Mouse (Mus musculus): ENCODE measurements around the gene Med24. TPM values are rescaled to one million over a fixed set of nuclear protein-coding genes. Genes with fewer than 3 reads are reported as not detected.
"Not testable (repeated sequence)": the region's sequence is repeated elsewhere in the genome, so short reads cannot be mapped to it uniquely, and the experiment has no call there.

Gene Med24
- polyA plus RNA-seq, 1 experiment, result 13.2 TPM

GRCm38 (mm10) chr11:98713703-98714102 lies 15.5 kb downstream of the Med24 start:
- Histone ChIP-seq H3K4me3 (replicated peaks) (no peak overlapping the region), H3K9me3 (ENCODE audit: control insufficient read depth, low read length) (no peaks in the 10 kb centered on the region), H3K36me3 (ENCODE audit: control insufficient read depth) (peaks cover 96% of the 10 kb centered on the region), H3K4me1 (ENCODE audit: control insufficient read depth) (peaks cover 28% of the 10 kb centered on the region), H3K27me3 (ENCODE audit: control insufficient read depth) (no peaks in the 10 kb centered on the region)
- TF ChIP-seq GATA1 (IDR thresholded peaks at IDR 0.05; ENCODE audit: low read length), result no peak
- TF ChIP-seq TAL1 (IDR thresholded peaks at IDR 0.05; ENCODE audit: low read length), result no peak

DNA sequence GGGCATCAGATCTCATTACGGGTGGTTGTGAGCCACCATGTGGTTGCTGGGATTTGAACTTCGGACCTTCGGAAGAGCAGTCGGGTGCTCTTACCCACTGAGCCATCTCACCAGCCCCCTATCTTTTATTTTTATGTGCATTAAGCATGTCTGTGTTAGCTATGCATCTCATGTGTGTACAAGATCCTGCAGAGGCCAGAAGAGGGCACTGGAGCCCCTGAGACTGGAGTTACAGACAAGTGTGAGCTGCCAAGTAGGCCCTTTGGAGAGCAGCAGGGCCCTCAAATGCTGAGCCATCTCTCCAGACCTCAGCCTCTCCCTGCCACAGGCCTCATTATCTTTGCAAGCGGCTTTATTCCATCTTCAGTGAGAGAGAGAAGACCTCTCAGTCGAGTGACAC lies 17.2 kb downstream of the Med24 start:
- Histone ChIP-seq H3K36me3 (ENCODE audit: control insufficient read depth) (peaks cover 96% of the 10 kb centered on the region), H3K4me1 (ENCODE audit: control insufficient read depth) (peaks cover 21% of the 10 kb centered on the region)
- H3K27me3 ChIP-seq (ENCODE audit: control insufficient read depth); H3K4me3 ChIP-seq (replicated peaks); H3K9me3 ChIP-seq (ENCODE audit: control insufficient read depth, low read length): not testable (repeated sequence)

DNA sequence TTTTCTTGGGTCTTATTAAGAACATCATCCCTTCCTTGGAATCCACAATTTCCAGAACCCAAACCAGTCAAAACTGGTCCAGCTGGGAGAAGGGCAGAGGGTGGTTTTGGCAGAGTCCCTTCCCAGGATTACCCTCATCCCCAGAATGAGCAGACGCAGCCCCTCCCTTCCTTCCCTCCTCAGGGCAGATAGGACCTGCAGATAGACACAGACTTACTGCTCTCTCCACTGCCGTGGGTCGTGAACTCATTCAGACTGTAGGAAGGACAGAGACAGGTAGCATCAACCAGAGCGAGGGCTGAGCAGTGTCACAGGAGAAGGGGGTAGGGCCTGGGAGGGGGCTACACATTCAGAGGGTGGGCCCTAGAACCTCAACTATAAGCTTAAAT lies 18.2 kb downstream of the Med24 start:
- no peak for TF ChIP-seq TAL1 (IDR thresholded peaks at IDR 0.05; ENCODE audit: low read length)
- no peak for TF ChIP-seq GATA1 (IDR thresholded peaks at IDR 0.05; ENCODE audit: low read length)
- Histone ChIP-seq H3K9me3 (ENCODE audit: control insufficient read depth, low read length) (no peaks in the 10 kb centered on the region), H3K4me1 (ENCODE audit: control insufficient read depth) (peaks cover 21% of the 10 kb centered on the region), H3K36me3 (ENCODE audit: control insufficient read depth) (peaks cover 96% of the 10 kb centered on the region), H3K4me3 (replicated peaks) (no peak overlapping the region), H3K27me3 (ENCODE audit: control insufficient read depth) (no peaks in the 10 kb centered on the region)

DNA sequence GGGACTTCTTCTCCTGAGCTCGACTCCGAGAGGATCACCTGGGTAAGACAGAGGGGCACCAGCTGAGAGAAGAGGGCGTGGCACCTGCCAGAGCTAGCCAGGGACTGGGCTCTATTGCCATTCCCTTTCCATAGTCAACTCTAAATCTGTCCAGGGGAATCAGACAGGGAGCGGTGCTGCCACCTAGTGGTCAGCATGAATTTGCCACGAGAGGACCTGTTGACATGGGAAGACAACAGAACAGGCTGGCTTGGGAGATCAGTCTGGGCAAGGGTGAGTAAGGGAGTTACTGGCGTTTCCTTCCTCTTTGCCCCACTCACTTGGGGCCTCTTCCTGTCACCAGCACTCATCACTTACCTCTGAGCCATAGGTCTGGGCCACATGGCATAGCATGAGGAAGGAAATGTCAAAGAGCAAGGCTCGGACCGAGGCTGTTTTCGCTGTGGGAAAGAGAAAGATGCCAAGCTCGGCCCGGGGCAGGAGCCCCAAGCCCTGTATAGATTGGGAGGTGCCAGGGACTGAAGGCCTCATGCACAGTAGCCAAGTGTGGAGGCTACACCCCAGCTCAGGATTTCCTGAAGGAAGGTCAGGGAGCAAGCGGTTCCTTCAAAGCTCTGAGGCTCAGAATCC lies 18.7 kb downstream of the Med24 start:
- no peak for TF ChIP-seq TAL1 (IDR thresholded peaks at IDR 0.05; ENCODE audit: low read length)
- no peak for TF ChIP-seq GATA1 (IDR thresholded peaks at IDR 0.05; ENCODE audit: low read length)
- Histone ChIP-seq H3K4me3 (replicated peaks) (no peak overlapping the region), H3K4me1 (ENCODE audit: control insufficient read depth) (peaks cover 21% of the 10 kb centered on the region), H3K9me3 (ENCODE audit: control insufficient read depth, low read length) (no peaks in the 10 kb centered on the region), H3K36me3 (ENCODE audit: control insufficient read depth) (peaks cover 96% of the 10 kb centered on the region), H3K27me3 (ENCODE audit: control insufficient read depth) (no peaks in the 10 kb centered on the region)

- Histone ChIP-seq H3K27me3 (ENCODE audit: control insufficient read depth) (no peaks in the 10 kb centered on the region), H3K36me3 (ENCODE audit: control insufficient read depth) (peaks cover 96% of the 10 kb centered on the region), H3K4me3 (replicated peaks) (no peak overlapping the region), H3K9me3 (ENCODE audit: control insufficient read depth, low read length) (no peaks in the 10 kb centered on the region), H3K4me1 (ENCODE audit: control insufficient read depth) (peaks cover 21% of the 10 kb centered on the region)
- TF ChIP-seq TAL1 (IDR thresholded peaks at IDR 0.05; ENCODE audit: low read length), result no peak
- TF ChIP-seq GATA1 (IDR thresholded peaks at IDR 0.05; ENCODE audit: low read length), result no peak
These were observed 20.1 kb downstream of the Med24 start for GRCm38 (mm10) chr11:98709001-98709741.

GRCm38 (mm10) chr11:98708282-98708956 lies 20.8 kb downstream of the Med24 start:
- H3K36me3 ChIP-seq (ENCODE audit: control insufficient read depth), result peaks cover 93% of the 10 kb centered on the region
- peaks cover 21% of the 10 kb centered on the region for H3K4me1 ChIP-seq (ENCODE audit: control insufficient read depth)
- H3K9me3 ChIP-seq (ENCODE audit: control insufficient read depth, low read length), result no peaks in the 10 kb centered on the region
- H3K4me3 ChIP-seq (replicated peaks), result no peak overlapping the region
- H3K27me3 ChIP-seq (ENCODE audit: control insufficient read depth), result no peaks in the 10 kb centered on the region
- no peak for TF ChIP-seq TAL1 (IDR thresholded peaks at IDR 0.05; ENCODE audit: low read length)

DNA sequence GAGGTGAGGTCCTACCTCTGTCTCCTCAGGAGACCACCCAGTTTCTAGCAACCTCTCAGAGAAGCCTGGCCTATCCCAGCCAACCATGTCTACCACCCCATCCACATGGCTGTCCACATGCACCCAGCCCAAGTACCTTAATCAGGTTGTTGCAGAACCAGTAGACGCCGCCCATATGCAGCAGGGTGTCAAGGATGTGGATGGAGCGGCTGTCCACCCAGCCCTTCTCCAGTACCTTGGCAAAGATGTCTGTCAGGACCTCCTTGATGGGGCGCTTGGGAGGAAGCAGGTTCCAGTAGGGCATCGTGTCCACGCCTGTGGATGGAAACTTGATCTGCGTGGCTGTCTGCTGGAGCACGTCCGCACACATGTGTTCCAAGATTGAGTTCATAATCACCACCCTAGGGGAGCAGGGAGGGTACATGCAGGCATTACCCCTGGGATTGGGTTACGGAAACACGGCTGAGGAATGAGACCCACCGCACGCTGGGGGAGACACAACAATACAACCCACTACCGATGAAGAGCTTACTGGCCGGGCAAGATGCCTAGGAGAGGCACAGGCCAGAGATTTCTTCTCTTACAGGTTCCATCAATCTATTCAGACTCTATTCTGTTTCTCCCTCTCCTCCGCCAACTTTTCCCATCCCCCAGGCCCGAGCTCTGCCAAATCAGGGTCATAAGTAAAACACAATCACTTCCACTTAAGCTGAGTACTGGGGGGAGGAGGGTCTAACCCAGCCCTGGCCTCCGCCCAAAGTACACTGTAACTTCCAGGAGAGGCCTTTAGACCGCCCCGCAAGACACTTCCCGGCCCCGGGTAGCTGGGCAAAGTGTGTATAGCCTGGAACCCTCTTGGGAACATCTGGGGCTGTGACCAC lies 21.6 kb downstream of the Med24 start:
- no peaks in the 10 kb centered on the region for H3K27me3 ChIP-seq (ENCODE audit: control insufficient read depth)
- no peaks in the 10 kb centered on the region for H3K9me3 ChIP-seq (ENCODE audit: control insufficient read depth, low read length)
- H3K36me3 ChIP-seq (ENCODE audit: control insufficient read depth), result peaks cover 85% of the 10 kb centered on the region
- peaks cover 21% of the 10 kb centered on the region for H3K4me1 ChIP-seq (ENCODE audit: control insufficient read depth)
- no peak overlapping the region for H3K4me3 ChIP-seq (replicated peaks)
- TF ChIP-seq TAL1 (IDR thresholded peaks at IDR 0.05; ENCODE audit: low read length), result no peak
- TF ChIP-seq GATA1 (IDR thresholded peaks at IDR 0.05; ENCODE audit: low read length), result no peak

DNA sequence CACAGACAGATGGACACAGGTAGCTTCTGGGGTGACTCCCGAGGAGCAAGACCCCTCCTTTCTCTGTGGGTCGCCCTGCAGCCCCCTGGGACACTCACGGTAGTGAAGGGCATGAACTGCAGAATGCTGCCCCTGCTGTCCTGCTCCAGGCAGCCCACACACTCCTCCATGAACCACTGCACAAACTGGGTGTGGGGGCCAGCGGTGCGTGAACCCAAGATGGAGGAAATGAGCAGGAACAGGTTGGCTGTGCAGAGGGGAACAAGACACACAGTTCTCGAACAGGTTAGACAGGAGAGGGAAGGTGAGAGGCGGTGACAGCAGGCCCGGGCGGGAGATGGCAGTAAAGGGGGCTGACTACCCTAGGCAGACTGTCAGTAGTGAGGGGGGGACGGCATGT lies 24.2 kb downstream of the Med24 start:
- no peak for TF ChIP-seq TAL1 (IDR thresholded peaks at IDR 0.05; ENCODE audit: low read length)
- TF ChIP-seq GATA1 (IDR thresholded peaks at IDR 0.05; ENCODE audit: low read length), result no peak
- peaks cover 6% of the 10 kb centered on the region for H3K4me1 ChIP-seq (ENCODE audit: control insufficient read depth)
- no peak overlapping the region for H3K4me3 ChIP-seq (replicated peaks)
- H3K27me3 ChIP-seq (ENCODE audit: control insufficient read depth), result no peaks in the 10 kb centered on the region; the same call in 1 of the 2 replicates
- peaks cover 63% of the 10 kb centered on the region for H3K36me3 ChIP-seq (ENCODE audit: control insufficient read depth)
- no peaks in the 10 kb centered on the region for H3K9me3 ChIP-seq (ENCODE audit: control insufficient read depth, low read length)

All from erythroblast, embryonic 14.5 days (primary cell).